Mouse (Mus musculus): Measurements from ENCODE around the gene Mob2. TPM values are rescaled to one million over a fixed set of nuclear protein-coding genes. Genes with fewer than 3 reads are reported as not detected.

Gene Mob2
- polyA plus RNA-seq, 1 experiment from 2014 or later = 76.2 TPM

DNA sequence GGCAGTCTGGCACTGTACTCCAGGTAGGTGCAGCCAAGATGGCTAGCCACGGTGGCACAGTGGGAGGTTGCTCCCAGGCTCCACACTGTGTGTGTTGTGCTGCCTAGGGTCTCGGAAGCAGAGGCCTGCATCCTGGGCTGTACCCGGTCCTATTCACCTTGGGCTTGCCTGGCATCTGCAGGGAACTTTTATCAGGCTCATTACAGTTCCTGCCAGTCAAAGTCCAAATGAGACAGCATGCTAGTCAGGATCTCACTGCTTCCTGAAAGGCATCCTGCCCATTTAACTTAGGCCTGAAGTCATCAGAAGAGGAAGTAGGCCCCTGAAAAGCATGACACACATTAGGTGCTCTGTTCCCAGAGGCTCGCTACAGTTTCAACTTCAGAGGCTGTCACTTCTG, 7.6 kb upstream of the Mob2 start:
- H3K27ac ChIP-seq (ENCODE audit: low read depth) = no peak overlapping the region
- H3K4me3 ChIP-seq (ENCODE audit: low read depth, low read length) = no peak overlapping the region
- no peaks in the 10 kb centered on the region for H3K4me1 ChIP-seq (ENCODE audit: insufficient read depth)
- no peak overlapping the region for H3K4me2 ChIP-seq
- no peak for TF ChIP-seq CTCF (IDR thresholded peaks at IDR 0.05; ENCODE audit: low read depth)
- H3K9me3 ChIP-seq (ENCODE audit: low read depth, low read length) = no peaks in the 10 kb centered on the region
- no peaks in the 10 kb centered on the region for H3K36me3 ChIP-seq (ENCODE audit: insufficient read depth)
- H3K9ac ChIP-seq = no peak overlapping the region
- WGBS = 48% methylated on average over 4 of the region's 4 CpGs
- DNase-seq (no peak), ATAC-seq (ENCODE audit: insufficient read depth) (no peak)
- 0 out of 2 replicates have a peak, but pooled peaks cover 5% of the 10 kb centered on the region for H3K27me3 ChIP-seq (ENCODE audit: insufficient read depth, low read length)

DNA sequence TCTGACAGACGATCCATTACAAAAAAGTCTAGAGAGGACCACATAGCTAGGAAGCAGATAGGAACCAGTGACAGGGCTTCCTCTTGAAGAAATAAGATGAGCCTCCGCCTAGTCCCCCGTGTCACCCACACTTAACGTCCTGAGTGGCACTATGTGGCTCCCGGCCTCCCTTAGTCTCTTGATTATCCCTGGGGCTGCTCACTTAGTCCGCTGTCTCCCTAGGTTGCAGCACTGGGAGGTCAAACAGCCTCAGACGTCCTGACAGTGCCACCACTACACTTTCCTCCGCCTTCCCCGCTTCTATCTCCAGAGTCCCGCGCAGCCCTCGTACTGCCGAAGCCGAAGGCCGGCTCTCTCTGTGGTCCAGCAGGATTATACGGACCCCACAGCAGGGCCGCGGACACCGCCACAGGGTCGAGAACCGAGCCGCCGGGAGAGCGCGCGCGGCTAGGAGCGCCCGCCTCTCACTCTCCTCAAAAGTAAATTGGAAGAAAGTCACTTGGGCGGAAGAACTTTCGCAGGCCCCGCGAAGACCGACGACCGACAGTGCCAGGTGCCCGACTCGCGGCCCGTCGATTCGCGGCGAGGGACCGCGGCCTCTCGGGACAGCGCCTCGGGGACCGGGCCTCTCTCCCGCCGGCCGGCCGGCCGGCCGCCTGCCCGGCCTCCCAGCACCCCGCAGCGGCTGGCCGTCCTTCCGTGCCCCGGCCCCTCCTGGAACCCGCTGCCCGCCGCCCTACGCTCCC, 507 bp downstream of the Mob2 start:
- peak; percentile 21 for DNase-seq
- peak overlapping the region; percentile 72 for H3K27ac ChIP-seq (ENCODE audit: low read depth)

DNA sequence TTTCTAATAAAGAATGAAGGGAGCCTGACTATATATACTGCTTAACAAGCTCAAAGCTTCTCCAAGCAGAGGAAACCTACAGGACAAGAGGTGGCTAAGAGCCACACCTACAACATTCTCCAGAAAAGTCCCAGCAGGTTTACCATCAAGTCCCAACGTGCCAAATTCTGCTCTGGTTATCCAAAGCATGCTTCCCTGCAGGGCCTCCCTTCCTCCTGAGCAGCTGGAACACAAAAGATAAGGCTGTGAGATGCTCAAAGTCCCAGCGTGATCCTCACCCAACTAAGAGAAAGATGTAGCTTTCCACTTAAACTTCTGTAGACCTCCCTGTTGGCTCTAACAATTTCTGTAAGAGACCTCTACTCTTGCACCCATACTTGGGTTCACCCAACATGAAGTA, 1.8 kb downstream of the Mob2 start:
- Histone ChIP-seq H3K4me2 (peak overlapping the region; percentile 91; the same call in 1 of the 2 replicates), H3K27ac (ENCODE audit: low read depth) (no peak overlapping the region), H3K9ac (no peak overlapping the region), H3K9me3 (ENCODE audit: low read depth, low read length) (no peaks in the 10 kb centered on the region), H3K36me3 (ENCODE audit: insufficient read depth) (peaks cover 13% of the 10 kb centered on the region; the same call in 1 of the 2 replicates), H3K27me3 (ENCODE audit: insufficient read depth, low read length) (no peaks in the 10 kb centered on the region), H3K4me1 (ENCODE audit: insufficient read depth) (peaks cover 10% of the 10 kb centered on the region), H3K4me3 (ENCODE audit: low read depth, low read length) (no peak overlapping the region)
- 56% methylated on average over 2 of the region's 2 CpGs for WGBS
- TF ChIP-seq CTCF (IDR thresholded peaks at IDR 0.05; ENCODE audit: low read depth) = no peak
- DNase-seq = no peak
- no peak for ATAC-seq (ENCODE audit: insufficient read depth)

More for the DNA sequence above, 507 bp downstream of the Mob2 start:
- Histone ChIP-seq H3K9ac (peak overlapping the region; percentile 95), H3K4me3 (ENCODE audit: low read depth, low read length) (peak overlapping the region; percentile 94), H3K4me1 (ENCODE audit: insufficient read depth) (peaks cover 10% of the 10 kb centered on the region), H3K9me3 (ENCODE audit: low read depth, low read length) (no peaks in the 10 kb centered on the region), H3K36me3 (ENCODE audit: insufficient read depth) (peaks cover 7% of the 10 kb centered on the region; the same call in 1 of the 2 replicates), H3K4me2 (peak overlapping the region; percentile 91), H3K27me3 (ENCODE audit: insufficient read depth, low read length) (no peaks in the 10 kb centered on the region)
- peak; percentile 55; the same call in 1 of the 2 replicates for ATAC-seq (ENCODE audit: insufficient read depth)
- WGBS = under 1% methylated on average over 66 of the region's 66 CpGs
- no peak for TF ChIP-seq CTCF (IDR thresholded peaks at IDR 0.05; ENCODE audit: low read depth)

DNA sequence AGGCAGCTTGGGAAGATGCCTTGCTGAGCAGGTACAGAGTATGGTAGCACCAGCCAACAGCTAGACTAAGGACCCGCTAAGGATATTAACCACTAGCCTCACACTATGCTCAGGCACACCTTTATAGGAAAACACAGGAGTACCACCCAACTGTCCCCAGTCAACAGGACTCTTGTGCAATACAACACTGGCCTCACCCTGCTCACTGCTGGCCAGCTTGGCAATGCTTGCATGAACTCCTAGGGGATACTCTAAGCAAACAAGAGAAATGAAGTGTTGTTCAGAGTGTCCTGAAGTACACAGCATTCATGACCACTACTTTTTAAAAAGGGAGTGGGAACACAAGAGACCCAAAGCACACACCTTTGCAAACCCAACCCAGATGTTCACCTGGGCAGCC, 3.7 kb downstream of the Mob2 start:
- Histone ChIP-seq H3K27ac (ENCODE audit: low read depth) (no peak overlapping the region), H3K36me3 (ENCODE audit: insufficient read depth) (peaks cover 20% of the 10 kb centered on the region; the same call in 1 of the 2 replicates), H3K27me3 (ENCODE audit: insufficient read depth, low read length) (no peaks in the 10 kb centered on the region), H3K4me1 (ENCODE audit: insufficient read depth) (peaks cover 10% of the 10 kb centered on the region), H3K4me3 (ENCODE audit: low read depth, low read length) (no peak overlapping the region), H3K4me2 (no peak overlapping the region), H3K9me3 (ENCODE audit: low read depth, low read length) (no peaks in the 10 kb centered on the region), H3K9ac (no peak overlapping the region)
- DNase-seq (no peak), ATAC-seq (ENCODE audit: insufficient read depth) (no peak)
- WGBS = 94% methylated on average over 1 of the region's 1 CpGs
- no peak for TF ChIP-seq CTCF (IDR thresholded peaks at IDR 0.05; ENCODE audit: low read depth)

DNA sequence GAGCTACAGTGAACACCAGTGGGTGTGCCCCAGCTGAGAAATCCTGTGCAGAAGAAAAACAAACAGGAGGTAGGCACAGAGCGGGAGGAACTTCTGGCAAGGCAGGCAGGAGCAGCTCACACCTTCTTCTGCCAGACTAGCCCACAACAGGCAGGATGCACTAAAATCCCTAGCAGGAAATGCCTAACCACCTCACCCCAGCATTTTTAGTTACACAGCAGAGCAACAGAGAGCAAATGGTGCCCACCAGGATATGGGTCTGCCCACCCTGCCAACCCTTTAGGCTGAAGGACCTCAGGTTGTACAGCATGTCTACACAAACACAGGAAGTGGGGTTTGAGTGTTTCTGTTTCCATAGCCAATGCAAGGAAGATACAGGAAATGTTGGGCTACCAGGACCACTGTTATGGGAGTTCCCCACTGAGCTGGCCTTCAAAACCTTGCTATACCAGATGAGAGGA, 4.2 kb downstream of the Mob2 start:
- H3K4me2 ChIP-seq = no peak overlapping the region
- ATAC-seq (ENCODE audit: insufficient read depth) = no peak
- H3K4me1 ChIP-seq (ENCODE audit: insufficient read depth) = peaks cover 9% of the 10 kb centered on the region
- H3K9ac ChIP-seq = no peak overlapping the region
- peaks cover 22% of the 10 kb centered on the region; the same call in 1 of the 2 replicates for H3K36me3 ChIP-seq (ENCODE audit: insufficient read depth)
- DNase-seq = no peak
- no peak overlapping the region for H3K27ac ChIP-seq (ENCODE audit: low read depth)
- H3K9me3 ChIP-seq (ENCODE audit: low read depth, low read length) = no peaks in the 10 kb centered on the region
- WGBS = 55% methylated on average over 1 of the region's 1 CpGs
- no peak for TF ChIP-seq CTCF (IDR thresholded peaks at IDR 0.05; ENCODE audit: low read depth)
- no peaks in the 10 kb centered on the region for H3K27me3 ChIP-seq (ENCODE audit: insufficient read depth, low read length)
- H3K4me3 ChIP-seq (ENCODE audit: low read depth, low read length) = no peak overlapping the region

DNA sequence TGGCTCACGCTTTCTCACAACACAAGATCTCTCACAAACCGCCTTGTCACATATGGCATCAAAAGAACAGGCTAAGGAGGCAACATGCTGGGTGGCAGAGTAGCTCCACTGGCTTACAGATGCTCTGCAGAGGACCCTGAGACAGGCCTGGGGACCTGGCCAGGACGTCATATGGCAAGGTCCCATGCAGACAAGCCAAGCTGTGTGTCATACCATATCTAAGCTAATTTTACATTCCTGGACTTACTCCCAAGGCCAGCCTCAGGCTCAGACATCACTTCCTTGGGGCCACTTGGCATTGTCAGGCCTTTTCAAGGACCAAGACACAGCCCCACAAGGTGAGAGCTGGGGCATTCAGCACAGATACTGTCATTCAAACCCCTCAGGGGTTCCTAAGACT, 5.4 kb downstream of the Mob2 start:
- H3K4me3 ChIP-seq (ENCODE audit: low read depth, low read length) = no peak overlapping the region
- no peak overlapping the region for H3K27ac ChIP-seq (ENCODE audit: low read depth)
- H3K36me3 ChIP-seq (ENCODE audit: insufficient read depth) = peaks cover 24% of the 10 kb centered on the region; the same call in 1 of the 2 replicates
- TF ChIP-seq CTCF (IDR thresholded peaks at IDR 0.05; ENCODE audit: low read depth) = no peak
- peaks cover 6% of the 10 kb centered on the region for H3K4me1 ChIP-seq (ENCODE audit: insufficient read depth)
- no peak overlapping the region for H3K9ac ChIP-seq
- WGBS = 78% methylated on average over 3 of the region's 3 CpGs
- H3K27me3 ChIP-seq (ENCODE audit: insufficient read depth, low read length) = no peaks in the 10 kb centered on the region
- H3K9me3 ChIP-seq (ENCODE audit: low read depth, low read length) = no peaks in the 10 kb centered on the region
- DNase-seq = no peak
- no peak for ATAC-seq (ENCODE audit: insufficient read depth)
- no peak overlapping the region for H3K4me2 ChIP-seq

DNA sequence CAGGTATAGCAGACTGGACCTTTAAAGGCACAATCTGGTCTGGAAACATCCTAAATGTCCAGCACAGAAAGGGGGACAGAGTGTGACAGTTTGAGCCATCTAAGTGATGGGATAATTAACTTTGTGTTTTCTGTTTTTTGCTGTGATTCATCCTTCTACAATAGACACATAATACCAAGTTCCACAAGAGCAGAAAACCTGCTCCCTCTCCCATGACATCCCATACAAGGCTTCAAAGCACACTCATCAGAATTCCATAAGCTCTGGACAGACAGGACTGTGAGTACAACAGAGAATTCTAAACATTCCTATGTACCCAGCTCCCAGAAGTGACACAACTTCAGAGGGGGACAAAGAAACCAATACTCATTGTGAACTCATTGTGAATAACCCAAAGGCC, 10.3 kb downstream of the Mob2 start:
- ATAC-seq (ENCODE audit: insufficient read depth) (no peak), DNase-seq (no peak)
- Histone ChIP-seq H3K36me3 (ENCODE audit: insufficient read depth) (peaks cover 19% of the 10 kb centered on the region; the same call in 1 of the 2 replicates), H3K4me2 (no peak overlapping the region), H3K4me3 (ENCODE audit: low read depth, low read length) (no peak overlapping the region), H3K9me3 (ENCODE audit: low read depth, low read length) (no peaks in the 10 kb centered on the region), H3K4me1 (ENCODE audit: insufficient read depth) (no peaks in the 10 kb centered on the region), H3K27ac (ENCODE audit: low read depth) (no peak overlapping the region), H3K9ac (no peak overlapping the region), H3K27me3 (ENCODE audit: insufficient read depth, low read length) (no peaks in the 10 kb centered on the region)
- no peak for TF ChIP-seq CTCF (IDR thresholded peaks at IDR 0.05; ENCODE audit: low read depth)

Data from lung, embryonic 14.5 days (tissue).